Mouse (Mus musculus) right cerebral cortex, postnatal 4 days (tissue): ENCODE measurements at regions not wholly inside any gene's neighbourhood (a gene's known extent, or its start where the extent isn't known, plus 50 kb on each side); places are given as distances from the start of the nearest gene placed in this dataset.
"Not testable (repeated sequence)": the region's sequence is repeated elsewhere in the genome, so short reads cannot be mapped to it uniquely, and the experiment has no call there.

Experiments
- DNase-seq: peaks from one replicate; pipeline ENCODE4 v3.0.0-alpha.2; 2022

DNA sequence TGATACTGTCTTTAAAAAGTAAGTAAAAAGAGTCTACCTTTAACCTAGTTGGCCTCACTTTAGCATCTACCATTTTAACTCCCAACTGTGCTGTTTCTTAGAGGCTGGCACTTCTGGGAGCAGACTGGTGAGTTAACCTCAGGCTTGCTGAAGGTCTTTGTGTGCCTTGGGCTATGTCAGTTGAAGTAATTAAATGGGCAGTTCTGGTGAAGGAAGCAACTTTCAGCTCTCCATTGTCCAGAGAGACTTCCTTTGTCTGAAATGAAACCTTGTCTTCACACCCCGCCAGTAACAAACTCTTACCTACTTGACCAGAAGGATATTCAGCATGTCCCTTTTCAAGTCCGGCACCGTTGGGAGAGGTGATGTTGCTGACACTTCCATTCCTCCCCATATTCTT, 55.5 kb downstream of the Zfp281 start:
- DNase-seq: no peak

DNA sequence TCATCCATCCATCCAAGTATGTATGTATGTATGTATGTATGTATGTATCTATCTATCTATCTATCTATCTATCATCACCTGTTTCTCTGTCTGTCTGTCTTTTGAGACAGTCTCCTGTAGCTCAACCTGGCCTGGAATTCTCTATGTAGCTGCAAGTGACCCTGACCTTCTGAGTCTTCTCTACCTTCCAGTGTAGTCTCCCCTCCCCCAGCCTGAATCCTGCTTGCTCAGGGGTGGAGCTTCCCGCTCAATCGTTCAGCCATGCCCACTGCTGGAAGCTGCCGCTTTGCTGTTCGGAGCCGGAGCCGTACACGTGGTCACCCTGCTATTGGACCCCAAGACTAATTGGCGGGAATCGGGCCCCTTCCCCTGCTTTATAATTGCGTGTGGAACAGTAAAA, 57.6 kb downstream of the Zfp281 start:
- DNase-seq: not testable (repeated sequence)

DNA sequence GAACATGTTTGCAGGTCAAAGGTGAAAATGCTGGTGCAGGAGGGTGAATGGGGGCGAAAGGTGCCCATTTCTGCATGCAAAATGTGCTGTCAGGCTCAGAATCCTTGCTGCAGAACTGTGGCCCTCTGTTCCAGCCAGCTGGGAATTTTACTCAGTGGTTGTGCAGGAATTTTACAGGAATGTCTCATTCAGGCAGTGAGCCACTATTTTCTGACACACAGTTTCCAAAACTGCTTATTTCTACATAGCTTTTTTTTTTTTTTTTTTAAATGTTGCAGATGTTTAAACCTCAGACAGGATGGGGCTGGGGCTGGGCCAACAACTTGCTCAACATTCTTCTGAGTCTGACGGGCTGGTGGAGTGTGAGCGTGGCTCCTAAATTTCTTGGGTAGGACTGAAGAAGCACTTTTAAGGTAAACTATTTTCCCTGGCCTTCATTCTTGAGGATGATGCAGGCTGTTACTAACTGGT, 58.4 kb downstream of the Zfp281 start:
- peak; percentile 29 for DNase-seq

DNA sequence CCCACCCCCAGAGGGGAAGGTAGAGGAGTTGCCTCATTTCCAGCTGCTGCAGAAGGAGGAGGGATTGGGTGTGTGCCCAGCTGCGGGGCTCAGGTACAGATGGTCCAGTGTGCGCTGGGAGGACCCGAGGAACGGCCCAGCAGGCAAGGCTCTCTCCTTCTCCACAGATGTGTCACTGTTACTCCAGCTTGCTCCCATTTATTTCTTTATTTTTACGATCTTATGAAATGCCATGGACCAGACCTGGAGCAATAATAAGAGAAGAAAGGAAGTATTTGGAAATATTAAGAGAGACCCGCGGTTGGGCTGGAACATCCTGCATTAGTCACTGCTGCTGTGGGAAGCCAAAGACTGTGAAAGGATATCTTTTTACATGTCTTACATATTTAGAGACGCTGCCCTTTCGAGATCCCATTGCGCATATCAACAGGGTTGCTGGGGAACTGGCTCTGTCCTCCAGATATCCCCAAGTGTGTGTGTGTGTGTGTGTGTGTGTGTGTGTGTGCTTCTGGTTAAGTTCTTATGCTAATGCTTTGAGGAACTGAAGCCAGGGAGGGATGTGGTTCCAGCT, 58.9 kb downstream of the Zfp281 start:
- DNase-seq: no peak

DNA sequence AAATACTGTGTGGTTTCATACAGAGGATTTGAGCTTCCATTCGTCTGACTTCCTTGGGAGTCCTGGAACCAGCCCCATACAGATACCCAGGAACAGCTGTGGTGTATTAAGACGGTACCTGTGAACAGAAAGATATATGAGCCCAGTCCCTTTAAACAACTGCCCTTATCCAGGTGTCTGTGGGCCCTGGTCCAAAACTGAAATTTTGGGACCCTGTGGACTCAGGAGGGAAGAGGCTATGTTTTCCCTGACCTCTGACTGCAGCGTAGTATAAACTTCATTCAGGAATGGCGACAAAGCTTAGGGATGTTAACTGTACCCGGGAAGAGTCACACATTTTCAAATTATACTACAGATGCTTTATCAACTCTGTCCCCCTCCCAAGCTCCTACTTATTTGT, 59.8 kb downstream of the Zfp281 start:
- DNase-seq: no peak

DNA sequence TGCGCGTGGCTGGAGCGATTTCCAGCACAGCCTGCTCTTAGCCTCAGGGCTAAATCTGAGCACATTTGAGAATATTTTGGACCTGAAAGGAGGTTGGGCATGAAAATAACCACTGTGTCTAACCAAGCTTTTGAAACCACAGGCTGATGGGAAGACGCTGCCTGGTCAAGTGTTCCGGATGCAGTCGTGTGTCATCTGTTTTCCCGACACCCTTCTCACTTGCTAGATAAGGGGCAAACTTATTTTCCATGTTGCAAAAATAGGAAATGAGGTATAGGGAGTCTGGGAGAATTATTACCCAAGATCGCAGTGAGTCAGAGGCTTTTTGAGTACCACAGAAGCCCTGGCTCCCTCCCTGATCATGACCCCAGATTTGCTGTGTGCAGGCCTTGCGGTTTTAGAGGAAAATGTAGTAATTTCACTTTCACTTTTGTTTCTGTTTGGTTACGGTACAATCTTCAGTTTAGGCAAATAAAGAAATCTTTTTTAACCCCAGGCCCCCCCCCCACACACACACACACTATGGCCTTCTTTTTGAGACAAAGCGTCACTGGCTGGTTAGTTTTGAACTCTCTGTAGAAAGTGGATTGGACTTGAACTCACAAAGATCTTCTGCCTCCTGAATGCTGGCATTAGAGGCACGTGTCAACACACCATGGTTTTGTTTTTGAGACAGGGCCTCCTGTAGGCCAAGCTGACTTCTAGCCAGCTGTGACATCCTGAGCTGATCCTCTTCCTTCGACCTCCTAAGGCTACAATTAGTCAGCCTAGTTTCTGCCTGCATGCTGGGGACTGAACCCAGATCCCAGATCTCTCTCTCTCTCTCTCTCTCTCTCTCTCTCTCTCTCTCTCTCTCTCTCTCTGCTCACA, 60.7 kb downstream of the Zfp281 start:
- no peak for DNase-seq

DNA sequence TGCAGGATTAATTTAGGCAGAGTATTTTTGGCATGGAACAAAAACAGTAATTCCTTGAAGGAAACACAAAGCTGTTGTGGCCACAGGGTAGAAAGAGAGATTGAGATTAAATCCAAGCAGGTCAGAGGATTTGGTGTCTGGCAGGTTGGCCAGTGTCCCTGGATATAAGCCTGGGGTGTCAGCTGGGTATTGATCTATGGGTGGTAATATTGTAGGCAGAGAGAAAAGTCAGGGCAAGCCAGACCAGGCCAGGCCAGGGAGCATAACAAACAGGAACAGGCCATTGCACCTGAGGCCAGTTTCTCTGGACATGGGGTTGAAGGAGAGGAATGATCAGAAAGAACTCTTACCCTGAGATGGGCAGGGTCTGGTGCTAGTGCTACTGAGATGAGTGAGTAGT, 61.8 kb downstream of the Zfp281 start:
- no peak for DNase-seq

DNA sequence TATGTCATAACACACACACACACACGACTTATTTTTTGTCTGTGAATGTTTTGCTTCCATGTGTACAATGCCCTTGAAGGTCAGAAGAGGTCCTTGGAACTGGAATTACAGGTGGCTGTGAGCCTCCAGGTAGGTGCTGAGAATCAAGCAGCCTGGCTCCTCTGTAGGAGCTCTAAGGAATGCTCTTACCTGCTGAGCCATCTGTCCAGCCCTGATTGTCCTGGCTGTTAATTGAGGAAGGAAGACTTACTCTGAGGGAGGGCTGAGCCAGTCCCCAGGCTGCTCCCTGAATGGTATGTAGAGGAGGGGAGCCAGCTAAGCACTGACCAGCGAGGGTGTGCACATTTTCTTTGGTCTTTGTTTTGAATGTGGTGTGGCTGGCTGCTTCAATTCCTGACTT, 65.4 kb downstream of the Zfp281 start:
- DNase-seq: no peak

DNA sequence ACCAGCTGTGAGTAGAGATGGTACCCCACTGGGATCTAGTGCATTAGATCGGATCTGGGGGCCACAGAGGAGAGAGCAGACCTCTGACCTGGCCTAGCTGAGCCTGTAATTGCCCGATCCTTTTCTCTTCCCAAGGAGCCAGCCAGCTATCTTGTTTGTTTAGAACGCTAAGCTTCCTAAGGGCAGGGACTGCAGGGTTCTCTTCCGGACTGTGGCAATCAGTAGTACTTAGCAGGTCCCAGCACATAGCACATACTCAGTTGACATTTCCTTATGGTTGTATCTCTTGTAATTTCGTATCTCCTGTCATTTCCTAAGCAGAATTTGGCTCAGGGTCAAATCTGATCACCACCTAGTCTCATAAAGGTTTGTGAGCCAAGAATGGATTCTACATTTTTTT, 68.7 kb downstream of the Zfp281 start:
- no peak for DNase-seq

DNA sequence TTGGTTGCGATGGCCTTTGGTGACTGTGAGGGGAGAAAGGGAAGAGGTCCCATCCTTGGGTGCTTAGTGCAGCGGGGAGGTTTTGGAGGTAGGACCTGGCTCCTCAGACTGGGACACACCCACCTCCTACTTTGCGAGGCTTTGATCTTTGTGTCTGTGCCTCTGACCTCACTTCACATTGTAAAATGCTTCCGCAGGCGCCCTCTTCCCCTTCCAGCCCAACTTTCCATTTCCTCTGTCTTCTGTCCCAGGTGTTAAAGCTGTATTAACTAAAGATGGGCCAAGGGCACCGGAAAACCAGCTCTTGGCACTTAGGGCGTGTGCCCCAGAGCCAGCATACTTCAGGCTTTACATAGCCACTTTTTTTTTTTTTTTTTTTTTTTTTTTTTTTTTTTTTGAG, 70.3 kb downstream of the Zfp281 start:
- no peak for DNase-seq

DNA sequence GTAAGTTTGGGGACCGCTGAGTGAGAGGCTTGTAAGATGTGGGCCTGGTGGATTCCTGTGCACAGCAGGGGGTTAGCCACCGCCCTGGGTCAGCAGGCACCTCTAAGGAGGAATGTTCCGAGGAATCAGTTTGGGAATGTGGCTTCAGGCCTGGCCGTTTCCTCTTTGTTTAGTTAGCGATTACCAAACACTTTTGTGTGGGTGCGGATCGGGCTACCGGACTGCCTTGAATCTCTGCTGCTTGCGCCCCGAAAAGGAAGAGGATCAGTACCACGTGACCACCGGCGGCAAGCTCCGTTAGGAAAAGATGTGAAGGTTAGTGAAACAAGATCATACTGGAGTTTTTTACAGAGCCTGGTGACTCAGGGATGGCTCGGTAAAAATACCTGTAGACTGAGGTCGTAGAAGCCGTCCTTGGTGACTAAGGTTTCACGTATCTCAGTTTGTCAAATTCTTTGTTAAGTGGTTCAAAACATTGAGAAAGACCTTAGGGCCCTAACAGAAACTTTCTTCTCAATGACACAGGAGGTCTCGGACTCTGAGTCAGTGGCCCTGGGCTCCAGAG, 71.5 kb downstream of the Zfp281 start:
- no peak for DNase-seq

DNA sequence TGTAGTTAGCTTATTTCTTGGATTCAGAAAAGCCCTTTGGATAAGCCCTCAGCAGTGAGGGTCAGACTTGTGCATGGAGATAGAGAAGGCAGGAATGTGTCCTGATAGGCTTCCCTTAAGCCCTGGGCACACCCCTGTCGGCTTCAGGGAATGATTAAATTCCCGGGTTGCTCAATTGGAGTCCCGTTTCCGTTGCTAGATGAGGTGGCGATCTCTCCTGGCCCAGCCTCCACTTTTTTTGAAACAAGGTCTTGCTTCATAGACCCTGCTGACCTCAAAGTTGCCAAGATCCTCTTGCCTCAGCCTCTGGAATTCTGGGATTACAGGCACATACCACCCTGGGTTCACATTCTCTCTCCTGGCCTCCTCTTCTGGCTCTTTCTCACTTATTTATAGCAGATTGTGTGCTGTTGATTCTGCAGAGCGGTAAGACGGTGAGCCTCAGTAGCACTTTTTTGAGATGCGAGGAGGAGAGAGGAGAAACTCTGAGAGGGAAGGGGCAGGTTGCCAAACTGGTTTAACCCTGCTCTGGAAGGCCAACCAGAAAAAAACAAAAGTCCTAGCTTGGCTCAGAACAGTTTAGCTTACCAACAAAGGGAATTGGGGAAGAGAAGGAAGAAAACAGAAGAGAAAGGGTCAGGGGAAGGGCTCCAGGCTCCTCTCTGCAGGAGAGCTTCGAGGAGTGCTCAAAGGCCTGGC, 73.9 kb downstream of the Zfp281 start:
- no peak for DNase-seq

DNA sequence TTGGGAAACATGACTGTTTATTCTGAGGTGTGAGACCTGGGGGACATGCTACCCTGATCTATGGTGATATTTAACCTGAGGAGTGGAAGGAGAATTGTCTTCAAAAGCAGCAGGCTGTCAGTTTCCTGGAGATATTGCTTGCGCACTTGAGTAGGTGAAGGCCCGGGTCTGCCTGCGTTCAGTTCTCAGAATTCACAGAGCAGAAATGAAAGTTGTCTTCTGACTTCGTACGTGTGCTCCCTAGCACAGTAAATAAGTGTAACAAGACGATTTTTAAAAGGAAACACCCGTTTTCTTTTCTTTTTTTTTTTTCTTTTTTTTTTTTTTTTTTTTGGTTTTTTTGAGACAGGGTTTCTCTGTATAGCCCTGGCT, 74.4 kb downstream of the Zfp281 start:
- no peak for DNase-seq

DNA sequence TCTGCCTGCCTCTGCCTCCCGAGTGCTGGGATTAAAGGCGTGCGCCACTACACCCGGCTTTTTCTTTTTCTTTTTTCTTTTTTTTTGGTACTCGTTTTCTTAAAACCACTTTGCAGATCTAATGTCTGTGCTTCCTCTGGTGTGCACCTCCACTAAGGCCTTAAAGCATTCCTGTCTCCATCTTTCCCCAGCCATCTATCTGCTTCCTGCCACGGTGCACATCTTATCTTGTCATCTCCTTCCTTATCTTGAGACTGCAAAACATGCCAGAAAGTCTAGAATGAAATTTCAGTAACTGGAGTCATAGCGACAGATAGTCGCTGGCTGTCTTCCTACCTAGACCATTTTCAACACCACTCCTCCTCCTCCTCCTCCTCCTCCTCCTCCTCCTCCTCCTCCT, 74.9 kb downstream of the Zfp281 start:
- DNase-seq: no peak

DNA sequence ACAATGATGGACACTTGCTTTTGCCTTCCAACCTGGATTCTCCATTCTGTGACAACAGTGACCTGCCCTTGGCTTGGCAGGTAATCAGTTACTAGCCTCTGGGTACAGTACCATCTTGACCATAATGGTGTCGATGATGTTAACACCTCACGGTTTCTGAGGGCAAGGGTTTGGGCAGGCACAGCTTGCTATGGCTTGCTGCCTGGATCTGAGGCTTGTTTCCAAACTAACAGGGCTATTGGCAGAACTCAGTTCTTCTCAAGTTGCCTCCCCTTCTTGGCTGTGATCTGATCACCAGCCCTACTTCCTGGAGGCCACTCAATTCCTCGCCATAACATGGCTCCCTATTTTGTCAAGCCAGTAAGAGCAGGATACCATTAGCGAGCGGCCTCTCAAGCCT, 79.4 kb downstream of the Zfp281 start:
- DNase-seq: no peak

DNA sequence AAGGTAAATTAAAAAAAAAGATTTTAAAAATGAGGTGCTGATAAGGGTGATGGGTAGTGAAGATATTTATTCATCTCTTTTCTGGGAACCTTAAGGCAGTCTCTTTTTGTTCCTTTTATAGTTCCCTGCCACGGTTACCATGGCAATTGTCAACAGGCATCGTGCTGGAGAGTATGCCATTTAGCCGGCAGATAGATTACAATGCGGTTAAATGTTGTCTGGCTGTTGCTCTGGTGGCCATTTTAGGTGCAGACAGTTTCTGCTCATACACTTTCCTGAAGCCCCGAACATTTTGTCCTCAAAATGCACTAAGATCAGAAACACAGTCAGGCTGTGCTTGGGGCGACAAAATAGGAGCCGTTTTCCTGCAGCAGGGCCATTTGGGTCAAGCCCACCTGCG, 81.8 kb downstream of the Zfp281 start:
- DNase-seq: peak; percentile 16

DNA sequence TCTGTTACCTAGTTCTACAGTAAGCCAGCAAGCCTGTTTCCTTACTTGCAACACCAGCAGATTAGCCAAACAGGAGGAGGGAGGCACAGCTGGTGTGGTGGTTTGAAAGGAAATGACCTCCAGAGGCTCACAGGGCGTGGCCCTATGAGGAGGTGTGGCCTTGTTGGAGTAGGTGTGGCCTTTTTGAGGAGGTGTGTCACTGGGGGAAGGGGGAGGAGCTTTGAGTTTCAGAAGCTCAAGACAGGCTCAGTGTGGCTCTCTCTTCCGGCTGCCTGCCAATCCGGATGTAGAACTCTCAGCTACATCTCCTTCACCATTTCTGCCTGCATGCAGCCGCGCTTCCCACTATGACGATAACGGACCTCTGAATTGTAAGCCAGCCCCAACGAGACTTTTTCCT, 82.7 kb downstream of the Zfp281 start:
- DNase-seq: no peak

DNA sequence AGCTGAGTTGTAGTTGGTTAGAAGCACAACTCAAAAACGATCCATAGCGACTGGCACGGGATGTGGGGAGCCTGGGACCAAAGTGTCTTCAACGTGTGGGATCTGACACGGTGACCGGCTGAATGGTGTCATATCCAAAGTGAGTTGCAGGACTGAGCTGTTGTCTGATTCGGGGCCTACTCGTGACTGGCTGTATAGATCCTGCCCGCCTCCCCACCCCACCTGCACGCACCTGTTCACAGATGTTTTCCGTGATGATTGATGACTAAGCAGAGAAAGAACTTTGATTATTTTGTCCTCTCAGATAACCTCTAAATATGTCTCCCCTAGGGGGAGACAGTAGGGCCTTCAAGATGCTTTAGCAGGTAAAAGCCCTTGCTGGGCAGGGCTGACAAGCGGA, 83.2 kb downstream of the Zfp281 start:
- DNase-seq: no peak

DNA sequence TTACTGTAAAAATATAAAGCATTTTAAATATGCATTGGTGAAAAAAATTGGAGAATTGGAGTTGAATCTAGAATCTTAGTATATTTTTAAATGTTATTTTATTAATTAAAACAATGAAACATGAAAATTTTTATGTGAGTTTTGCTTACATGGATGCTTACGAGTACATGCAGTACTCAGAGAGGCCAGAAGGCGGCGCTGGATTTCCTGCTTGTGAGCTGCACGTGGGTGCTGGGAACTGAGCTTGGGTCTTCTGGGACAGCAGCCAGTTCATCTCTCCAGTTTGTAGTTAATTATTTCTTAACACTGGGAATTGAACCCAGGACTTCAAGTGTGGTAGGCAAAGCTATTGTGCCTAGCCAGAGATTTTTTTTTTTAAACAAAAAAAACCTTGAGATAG, 85.5 kb downstream of the Zfp281 start:
- no peak for DNase-seq

DNA sequence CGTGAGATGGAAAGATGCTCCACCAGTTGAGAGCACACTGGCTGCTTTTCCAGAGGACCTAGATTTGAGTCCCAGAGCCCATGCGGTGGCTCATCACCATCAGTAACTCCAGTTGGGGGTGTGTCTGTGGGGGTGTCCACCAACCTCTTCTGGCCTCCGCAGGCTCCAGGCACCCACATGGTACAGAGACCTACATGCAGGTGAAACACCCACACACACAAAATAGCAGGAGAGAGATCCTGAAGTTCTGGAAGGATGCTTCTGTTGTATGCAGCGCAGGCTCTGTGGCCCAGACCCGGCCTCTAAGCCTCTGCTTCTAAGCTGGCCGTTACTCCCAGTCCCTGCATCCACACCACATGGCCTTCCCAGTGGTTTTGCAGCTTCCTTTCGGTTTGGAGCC, 86.5 kb downstream of the Zfp281 start:
- no peak for DNase-seq

DNA sequence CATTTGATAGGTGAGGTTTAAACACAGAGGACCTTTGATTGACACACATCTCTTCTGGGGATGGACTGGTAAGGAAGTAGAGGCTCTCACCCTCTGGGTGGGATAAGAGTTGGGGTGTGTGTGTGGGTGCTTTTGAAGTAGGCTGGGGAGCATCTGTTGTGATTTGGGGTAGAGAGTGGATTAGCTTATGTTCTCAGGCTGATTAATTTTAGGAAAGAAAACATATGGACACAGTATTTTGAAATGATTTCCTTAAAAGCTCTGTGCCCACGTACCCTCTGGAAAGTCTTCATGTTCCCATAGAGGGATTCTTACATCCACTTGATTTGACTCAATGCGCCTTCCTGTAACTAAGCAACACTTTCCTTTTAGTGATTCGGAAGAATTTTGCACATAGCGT, 89.4 kb downstream of the Zfp281 start:
- DNase-seq: no peak

DNA sequence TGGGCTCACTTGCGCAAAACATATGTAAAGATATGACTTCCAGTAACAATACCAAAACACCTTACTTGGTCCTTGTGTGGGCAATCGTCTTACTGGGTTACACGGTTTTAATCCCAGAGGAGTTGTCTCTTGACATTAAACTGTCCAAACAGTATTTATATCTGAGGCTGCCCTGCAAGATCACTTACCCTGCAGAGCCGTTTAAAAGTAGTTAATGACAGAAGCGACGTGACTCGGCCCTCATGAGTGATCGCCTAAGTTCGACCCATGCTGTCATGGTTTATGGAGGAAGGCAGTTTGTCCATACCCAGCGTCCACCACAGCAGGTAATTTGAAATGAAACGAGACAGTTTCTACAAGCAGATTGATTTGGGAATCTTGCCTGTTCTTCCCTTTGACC, 90.3 kb downstream of the Zfp281 start:
- no peak for DNase-seq

DNA sequence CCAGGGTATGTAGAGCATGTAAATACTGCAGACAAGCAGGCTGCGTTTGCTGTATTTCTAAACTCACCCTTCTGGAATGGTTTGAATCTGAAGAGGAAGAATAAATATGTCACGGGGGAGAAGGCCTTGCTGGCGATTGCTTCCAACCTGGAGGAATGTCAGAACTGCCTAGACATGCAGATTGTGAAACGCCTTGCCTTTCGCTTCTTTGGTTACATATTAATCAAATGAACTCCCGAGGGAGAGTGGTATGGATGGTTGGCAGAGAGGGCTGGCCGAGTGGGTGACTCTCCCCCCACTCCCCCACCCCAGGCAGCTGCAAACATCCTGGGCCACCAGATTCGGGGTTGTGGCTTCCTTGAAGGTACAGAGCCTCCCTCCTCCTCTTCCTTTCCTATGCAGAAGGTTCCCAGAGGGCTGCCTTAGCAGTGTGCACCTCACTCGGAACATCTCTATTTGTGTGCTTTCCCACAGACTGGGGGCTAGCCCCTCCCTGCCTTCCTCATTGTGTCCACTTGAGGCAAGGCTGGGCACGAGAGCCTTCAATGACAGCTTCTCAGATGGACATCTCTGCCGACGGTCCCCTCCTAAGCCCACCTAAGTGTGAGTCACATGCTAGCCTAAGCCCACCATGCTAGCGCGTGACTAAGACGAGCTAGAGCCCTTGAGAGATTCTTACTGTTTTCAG, 93.3 kb downstream of the Zfp281 start:
- DNase-seq: no peak
